Mouse (Mus musculus) midbrain, embryonic 13.5 days (tissue): ENCODE data around the gene Gpr31b. TPM values are rescaled to one million over a fixed set of nuclear protein-coding genes. Genes with fewer than 3 reads are reported as not detected.
"Not testable (repeated sequence)": the region's sequence is repeated elsewhere in the genome, so short reads cannot be mapped to it uniquely, and the experiment has no call there.

Experiments
- ATAC-seq: fragments of 200-750 bp; cut with Nextera tagmentation; 2 replicates; pipeline ENCODE4 v1.8.0; 2017; ENCODE audit warnings: mild to moderate bottlenecking, moderate TSS enrichment, moderate library complexity
- H3K27ac ChIP-seq: fragments of 300-500 bp; sonication (generic); 2 replicates; pipeline ENCODE4 v1.5.1; 2015; ENCODE audit warnings: inconsistent platforms, mild to moderate bottlenecking, moderate library complexity
- H3K27me3 ChIP-seq: fragments of 300-500 bp; sonication (generic); 2 replicates; pipeline ENCODE4 v1.6.1; 2015; ENCODE audit warnings: mild to moderate bottlenecking, inconsistent platforms
- H3K36me3 ChIP-seq: fragments of 300-500 bp; sonication (generic); 2 replicates; pipeline ENCODE4 v1.6.1; 2015; ENCODE audit warnings: mild to moderate bottlenecking, inconsistent platforms
- H3K4me1 ChIP-seq: fragments of 300-500 bp; sonication (generic); replicated peaks from 2 replicates; pipeline ENCODE4 v1.6.1; 2015; ENCODE audit warnings: inconsistent platforms
- H3K4me2 ChIP-seq: fragments of 300-500 bp; sonication (generic); replicated peaks from 2 replicates; pipeline ENCODE4 v1.6.1; 2015; ENCODE audit warnings: moderate library complexity, mild to moderate bottlenecking, inconsistent platforms
- H3K4me3 ChIP-seq: fragments of 300-500 bp; sonication (generic); replicated peaks from 2 replicates; pipeline ENCODE4 v1.5.1; 2015; ENCODE audit warnings: mild to moderate bottlenecking, inconsistent platforms
- H3K9ac ChIP-seq: fragments of 300-500 bp; sonication (generic); replicated peaks from 2 replicates; pipeline ENCODE4 v1.6.1; 2015; ENCODE audit warnings: mild to moderate bottlenecking, inconsistent platforms
- H3K9me3 ChIP-seq: fragments of 300-500 bp; sonication (generic); 2 replicates; pipeline ENCODE4 v1.6.1; 2016; ENCODE audit warnings: mild to moderate bottlenecking, inconsistent platforms
- WGBS: fragments of 180-500 bp; shearing (Covaris S2); methylation state at CpG from one replicate; pipeline ENCODE4 v1.1.7; 2015; 5-methylcytosine and 5-hydroxymethylcytosine counted together
- polyA plus RNA-seq: library from polyadenylated mRNA; unstranded; fragments of >200 nt; fragmentation: Nextera tagmentation; extraction: Ambion mirVana; gene quantifications from 2 replicates; pipeline ENCODE4 v1.2.1, GENCODE M21; 2015

Gene Gpr31b
- polyA plus RNA-seq, 1 experiment from 2014 or later, result not detected

- Histone ChIP-seq H3K9ac (peak overlapping the region; percentile 77), H3K4me2 (peak overlapping the region; percentile 74), H3K4me1 (peaks cover 17% of the 10 kb centered on the region), H3K27ac (peak overlapping the region; percentile 92), H3K9me3 (no peaks in the 10 kb centered on the region), H3K36me3 (peaks cover 23% of the 10 kb centered on the region), H3K27me3 (no peaks in the 10 kb centered on the region), H3K4me3 (peak overlapping the region; percentile 65)
- peak; percentile 7 for ATAC-seq
- WGBS, result 1% methylated on average over 10 of the region's 10 CpGs
Observed at GRCm38 (mm10) chr17:13008528-13008927, 43.6 kb downstream of the Gpr31b start.

DNA sequence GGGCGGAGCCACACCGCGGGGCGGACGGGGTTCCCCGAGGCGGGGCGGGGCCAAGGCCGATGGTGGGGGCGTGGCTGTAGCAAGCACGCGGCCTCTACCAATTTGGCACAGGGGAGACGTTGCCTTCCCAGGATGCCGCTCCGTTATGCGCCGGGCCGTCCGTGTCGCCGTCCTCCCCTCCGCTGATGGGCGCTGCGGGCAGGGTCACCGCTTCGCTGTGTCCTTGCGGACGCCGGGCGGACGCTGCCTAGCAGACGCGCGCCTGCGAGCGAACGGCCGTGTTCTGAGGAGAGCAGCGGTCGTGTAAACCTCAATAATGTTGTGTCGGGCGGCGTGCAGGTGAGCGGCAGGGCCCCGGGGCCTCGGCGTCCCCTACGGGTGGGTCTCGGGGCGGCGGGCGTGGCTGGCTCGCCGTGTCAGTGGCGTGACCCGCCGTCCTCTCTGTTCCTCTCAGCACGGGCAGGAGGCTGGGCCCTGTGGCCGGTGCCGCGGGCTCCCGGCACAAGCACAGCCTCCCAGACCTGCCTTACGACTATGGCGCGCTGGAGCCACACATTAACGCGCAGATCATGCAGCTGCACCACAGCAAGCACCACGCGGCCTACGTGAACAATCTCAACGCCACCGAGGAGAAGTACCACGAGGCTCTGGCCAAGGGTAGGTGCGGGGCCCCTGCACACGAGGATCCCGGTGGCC, 44.2 kb downstream of the Gpr31b start:
- ATAC-seq, result peak; percentile 99
- peak overlapping the region; percentile 65 for H3K4me3 ChIP-seq
- peaks cover 17% of the 10 kb centered on the region for H3K4me1 ChIP-seq
- H3K9ac ChIP-seq, result peak overlapping the region; percentile 77
- WGBS, result under 1% methylated on average over 71 of the region's 76 CpGs
- H3K4me2 ChIP-seq, result peak overlapping the region; percentile 74
- peak overlapping the region; percentile 92 for H3K27ac ChIP-seq
- peaks cover 16% of the 10 kb centered on the region for H3K36me3 ChIP-seq
- H3K9me3 ChIP-seq, result no peaks in the 10 kb centered on the region
- no peaks in the 10 kb centered on the region for H3K27me3 ChIP-seq

- Histone ChIP-seq H3K27me3 (no peaks in the 10 kb centered on the region), H3K9me3 (no peaks in the 10 kb centered on the region), H3K4me1 (peaks cover 17% of the 10 kb centered on the region), H3K4me2 (peak overlapping the region; percentile 74), H3K27ac (peak overlapping the region; percentile 92), H3K4me3 (peak overlapping the region; percentile 65), H3K36me3 (peaks cover 9% of the 10 kb centered on the region), H3K9ac (no peak overlapping the region)
- ATAC-seq, result no peak
- WGBS, result 45% methylated on average over 5 of the region's 5 CpGs
Observed at GRCm38 (mm10) chr17:13006984-13007383, 45.1 kb downstream of the Gpr31b start.

DNA sequence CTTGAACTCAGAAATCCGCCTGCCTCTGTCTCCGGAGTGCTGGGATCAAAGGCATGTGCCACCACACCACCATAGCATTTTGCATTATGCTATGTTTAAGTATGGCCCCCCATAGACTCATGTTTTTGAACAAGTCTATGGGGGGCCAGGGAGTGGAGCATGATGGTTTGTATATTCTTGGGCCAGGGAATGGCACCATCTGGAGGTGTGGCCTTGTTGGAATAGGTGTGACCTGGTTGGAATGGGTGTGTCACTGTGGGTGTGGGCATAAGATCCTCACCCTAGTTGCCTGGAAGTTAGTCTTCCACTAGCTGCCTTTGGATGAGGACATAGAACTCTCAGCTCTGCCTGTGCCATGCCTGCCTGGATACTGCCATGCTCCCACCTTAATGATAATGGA, 45.5 kb downstream of the Gpr31b start, which contains the start of gene Sod2:
TSS of gene Sod2 (plus strand) at position 301 of the 400 bp plus-strand sequence.
- WGBS, result 84% methylated on average over 2 of the region's 2 CpGs
- H3K4me2 ChIP-seq, result peak within 1 kb of the TSS; percentile 74
- not testable (repeated sequence) for H3K27me3 ChIP-seq, ATAC-seq, H3K36me3 ChIP-seq, H3K9me3 ChIP-seq
- peak within 1 kb of the TSS; percentile 65 for H3K4me3 ChIP-seq
- H3K27ac ChIP-seq, result peak within 1 kb of the TSS; percentile 92
- peaks cover 17% of the 10 kb centered on the region for H3K4me1 ChIP-seq
- peak within 1 kb of the TSS; percentile 77 for H3K9ac ChIP-seq

- not testable (repeated sequence) for H3K9ac ChIP-seq, H3K36me3 ChIP-seq, H3K9me3 ChIP-seq, H3K27me3 ChIP-seq, H3K27ac ChIP-seq, ATAC-seq, H3K4me2 ChIP-seq, H3K4me3 ChIP-seq
- peaks cover 14% of the 10 kb centered on the region for H3K4me1 ChIP-seq
- 85% methylated on average over 2 of the region's 2 CpGs for WGBS
Observed at GRCm38 (mm10) chr17:13004436-13004835, 47.7 kb downstream of the Gpr31b start.

DNA sequence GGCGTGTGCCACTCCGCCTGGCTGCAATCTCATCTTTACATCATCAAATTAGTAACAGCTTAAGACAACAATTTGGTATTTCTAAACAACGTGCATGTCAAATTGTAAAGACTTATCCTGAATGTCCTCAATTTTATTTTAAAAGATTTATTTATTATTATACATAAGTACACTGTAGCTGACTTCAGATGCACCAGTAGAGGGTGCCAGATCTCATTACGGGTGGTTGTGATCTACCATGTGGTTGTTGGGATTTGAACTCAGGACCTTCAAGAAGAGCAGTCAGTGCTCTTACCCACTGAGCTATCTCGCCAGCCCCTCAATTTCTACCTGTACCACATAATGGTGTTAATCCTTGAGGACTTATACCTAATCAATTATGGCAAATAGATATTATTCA, 49.9 kb downstream of the Gpr31b start:
- not testable (repeated sequence) for ATAC-seq, H3K36me3 ChIP-seq, H3K9me3 ChIP-seq, H3K4me1 ChIP-seq, H3K27ac ChIP-seq, H3K27me3 ChIP-seq, H3K4me2 ChIP-seq, H3K4me3 ChIP-seq, H3K9ac ChIP-seq
- WGBS, result 92% methylated on average over 5 of the region's 5 CpGs

Other genes starting within 250 kb of the Gpr31b start
- not detected in 2 replicates for gene Mas1, start 184.2 kb downstream of the Gpr31b start, polyA plus RNA-seq
- gene Mrgprh, start 176.3 kb downstream of the Gpr31b start, polyA plus RNA-seq, result not detected in 2 replicates
- gene Pnldc1, start 142.1 kb downstream of the Gpr31b start, polyA plus RNA-seq, result 1.5 and 2.0 TPM in 2 replicates
- gene Tcp1, start 136.6 kb downstream of the Gpr31b start, polyA plus RNA-seq, result 403 and 435 TPM in 2 replicates
- 138 and 145 TPM in 2 replicates for gene Mrpl18, start 136.0 kb downstream of the Gpr31b start, polyA plus RNA-seq
- 0.92 and 1.1 TPM in 2 replicates for gene Acat3, start 111.7 kb downstream of the Gpr31b start, polyA plus RNA-seq
- 360 and 384 TPM in 2 replicates for gene Acat2, start 91.5 kb downstream of the Gpr31b start, polyA plus RNA-seq
- 149 and 160 TPM in 2 replicates for gene Wtap, start 58.1 kb downstream of the Gpr31b start, polyA plus RNA-seq
- gene Sod2, start 45.5 kb downstream of the Gpr31b start, polyA plus RNA-seq, result 105 and 112 TPM in 2 replicates
- 0.13 TPM in 1 of 2 replicates, not detected in the other for gene Tcp10b, start 8.8 kb upstream of the Gpr31b start, polyA plus RNA-seq
- 0.07 TPM in 1 of 2 replicates, not detected in the other for gene Unc93a, start 79.5 kb upstream of the Gpr31b start, polyA plus RNA-seq
- not detected in 2 replicates for gene Smok2a, start 168.9 kb upstream of the Gpr31b start, polyA plus RNA-seq
- not detected in 2 replicates for gene Smok2b, start 178.0 kb upstream of the Gpr31b start, polyA plus RNA-seq